Mouse (Mus musculus) myocyte (in vitro differentiated cells): ENCODE measurements at regions not wholly inside any gene's neighbourhood (a gene's known extent, or its start where the extent isn't known, plus 50 kb on each side); places are given as distances from the start of the nearest gene placed in this dataset.

Experiments used
- POLR2A ChIP-seq: IDR thresholded peaks from one replicate; pipeline ENCODE4 v1.6.1; 2011; ENCODE audit warnings: low read depth, mild to moderate bottlenecking, control low read depth, moderate library complexity; ENCODE audit not compliant: insufficient read length
- REST ChIP-seq: IDR thresholded peaks from one replicate; pipeline ENCODE4 v1.6.1; 2011; ENCODE audit warnings: mild to moderate bottlenecking, control low read depth, moderate library complexity; ENCODE audit not compliant: insufficient read depth, insufficient read length

- TF ChIP-seq POLR2A (no peak), REST (no peak)
Observed at GRCm38 (mm10) chr5:28919296-28920063, 276.3 kb upstream of the Rnf32 start.
